Mouse (Mus musculus): ENCODE data around the gene Vars.
"Not testable (repeated sequence)": the region's sequence is repeated elsewhere in the genome, so short reads cannot be mapped to it uniquely, and the experiment has no call there.

Vars gene

GRCm38 (mm10) chr17:35003022-35003838, 2.4 kb downstream of the Vars start:
- no peak for DNase-seq (ENCODE audit: low spot score)

- DNase-seq (ENCODE audit: low spot score): no peak
Observed at GRCm38 (mm10) chr17:35004075-35004717, 3.4 kb downstream of the Vars start.

GRCm38 (mm10) chr17:35005158-35005557, 4.4 kb downstream of the Vars start:
- no peak for DNase-seq (ENCODE audit: low spot score)

- not testable (repeated sequence) for DNase-seq (ENCODE audit: low spot score)
Observed at GRCm38 (mm10) chr17:35005902-35006301, 5.1 kb downstream of the Vars start.

GRCm38 (mm10) chr17:35007387-35007991, 6.7 kb downstream of the Vars start:
- no peak for DNase-seq (ENCODE audit: low spot score)

- no peak for DNase-seq (ENCODE audit: low spot score)
Observed at GRCm38 (mm10) chr17:35009586-35009985, 8.8 kb downstream of the Vars start.

GRCm38 (mm10) chr17:35011440-35011839, 10.7 kb downstream of the Vars start:
- no peak for DNase-seq (ENCODE audit: low spot score)

GRCm38 (mm10) chr17:35012430-35012829, 11.6 kb downstream of the Vars start:
- DNase-seq (ENCODE audit: low spot score): no peak

GRCm38 (mm10) chr17:35013221-35013620, 12.4 kb downstream of the Vars start:
- DNase-seq (ENCODE audit: low spot score): no peak

- DNase-seq (ENCODE audit: low spot score): no peak
Observed at GRCm38 (mm10) chr17:35015296-35015695, 14.5 kb downstream of the Vars start.

GRCm38 (mm10) chr17:35016376-35016775, 15.6 kb downstream of the Vars start, which contains the start of gene Vwa7:
TSS of gene Vwa7 (plus strand) at chr17:35016579.
- no peak for DNase-seq (ENCODE audit: low spot score)

GRCm38 (mm10) chr17:35016791-35017705, 16.3 kb downstream of the Vars start:
- no peak for DNase-seq (ENCODE audit: low spot score)

- no peak for DNase-seq (ENCODE audit: low spot score)
Observed at GRCm38 (mm10) chr17:35017706-35018030, 16.9 kb downstream of the Vars start.

GRCm38 (mm10) chr17:35018171-35018570, 17.4 kb downstream of the Vars start:
- no peak for DNase-seq (ENCODE audit: low spot score)

GRCm38 (mm10) chr17:35019894-35020293, 19.1 kb downstream of the Vars start:
- DNase-seq (ENCODE audit: low spot score): no peak

GRCm38 (mm10) chr17:35020551-35020950, 19.8 kb downstream of the Vars start:
- no peak for DNase-seq (ENCODE audit: low spot score)

GRCm38 (mm10) chr17:35021163-35021808, 20.5 kb downstream of the Vars start:
- DNase-seq (ENCODE audit: low spot score): peak; percentile 91

- no peak for DNase-seq (ENCODE audit: low spot score)
Observed at GRCm38 (mm10) chr17:35021842-35022477, 21.2 kb downstream of the Vars start.

- DNase-seq (ENCODE audit: low spot score): no peak
Observed at GRCm38 (mm10) chr17:35022541-35023060, 21.8 kb downstream of the Vars start.

GRCm38 (mm10) chr17:35023221-35023620, 22.4 kb downstream of the Vars start:
- no peak for DNase-seq (ENCODE audit: low spot score)

GRCm38 (mm10) chr17:35023756-35024155, 23.0 kb downstream of the Vars start:
- no peak for DNase-seq (ENCODE audit: low spot score)

Measured in layer of hippocampus, adult 11-12 months (tissue).